Mouse (Mus musculus): ENCODE measurements at regions not wholly inside any gene's neighbourhood (a gene's known extent, or its start where the extent isn't known, plus 50 kb on each side); places are given as distances from the start of the nearest gene placed in this dataset.

DNA sequence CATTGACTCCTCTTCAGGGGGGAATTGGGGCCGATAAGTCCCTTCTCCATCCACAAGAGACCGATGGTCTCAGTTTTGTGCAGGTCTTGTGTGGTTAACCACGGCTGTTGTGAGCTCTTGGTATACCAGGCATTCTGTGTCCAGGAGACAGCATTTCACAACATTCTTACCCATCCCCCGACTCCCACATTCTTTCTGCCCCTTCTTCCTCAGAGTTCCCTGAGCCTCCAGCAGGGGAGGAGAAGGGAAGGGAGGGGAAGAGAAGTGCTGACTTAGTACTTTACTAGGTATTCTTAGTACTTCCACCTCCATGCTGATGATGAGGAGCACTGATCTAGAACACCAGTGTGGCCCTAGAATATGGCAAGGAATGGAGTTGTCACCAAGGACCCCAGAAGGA is 98.4 kb downstream of the Atp23 start:
- no peak for TF ChIP-seq BHLHE40 (IDR thresholded peaks at IDR 0.05; ENCODE audit: borderline replicate concordance, low read depth, low read length)
- no peak for TF ChIP-seq ZNF384 (IDR thresholded peaks at IDR 0.05; ENCODE audit: low read depth, low read length)
- no peak for TF ChIP-seq CHD2 (IDR thresholded peaks at IDR 0.05; ENCODE audit: low read length)
- no peak for TF ChIP-seq JUND (IDR thresholded peaks at IDR 0.05; ENCODE audit: low read depth, low read length)
- TF ChIP-seq CHD1 (IDR thresholded peaks at IDR 0.05; ENCODE audit: low read depth, low read length), result no peak
- TF ChIP-seq POLR2A (IDR thresholded peaks at IDR 0.05; ENCODE audit: control insufficient read depth in 1 of 2, insufficient read depth in 1 of 2, low read depth in 1 of 2, low read length in 2 of 2, poor library complexity in 1 of 2), result no peak
- TF ChIP-seq ETS1 (IDR thresholded peaks at IDR 0.05; ENCODE audit: low read depth, low read length), result no peak
- TF ChIP-seq MYB (IDR thresholded peaks at IDR 0.05; ENCODE audit: low read depth, low read length), result no peak
- TF ChIP-seq ZKSCAN1 (IDR thresholded peaks at IDR 0.05; ENCODE audit: low read depth, low read length), result no peak
- TF ChIP-seq MAX (IDR thresholded peaks at IDR 0.05; ENCODE audit: low read length), result no peak
- TF ChIP-seq NELFE (IDR thresholded peaks at IDR 0.05; ENCODE audit: low read depth, low read length), result no peak
- DNase-seq (ENCODE audit: low read depth, low spot score), result no peak

DNA sequence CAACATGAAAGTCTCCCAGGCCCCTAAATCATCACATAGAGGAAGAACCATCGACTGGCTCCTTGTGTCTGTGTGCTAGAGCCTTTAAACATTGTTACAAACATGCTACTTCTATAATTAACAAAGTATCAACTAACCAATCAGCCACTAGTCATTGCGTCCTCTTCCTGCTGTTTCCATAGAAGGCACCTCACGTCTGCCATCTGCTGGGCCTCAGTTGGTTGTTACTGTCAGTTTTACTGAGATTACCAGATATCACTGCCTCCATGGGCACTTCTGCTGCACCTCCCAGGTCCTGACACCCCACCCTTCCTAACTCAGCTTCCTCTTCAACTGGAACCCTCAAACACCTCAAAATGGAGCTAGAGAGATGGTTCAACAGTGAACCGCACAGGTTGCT is 101.8 kb downstream of the Atp23 start:
- no peak overlapping the region for H3K27ac ChIP-seq (ENCODE audit: control insufficient read depth, low read depth, low read length)
- no peaks in the 10 kb centered on the region for H3K36me3 ChIP-seq (ENCODE audit: control insufficient read depth in 1 of 2, insufficient read depth in 2 of 2, low read length in 2 of 2)
- H3K4me3 ChIP-seq (ENCODE audit: control insufficient read depth in 1 of 2, insufficient read depth in 1 of 2, low read depth in 2 of 2, low read length in 2 of 2), result no peak overlapping the region
- H3K27me3 ChIP-seq (ENCODE audit: control insufficient read depth in 1 of 2, insufficient read depth in 2 of 2, low read length in 2 of 2), result no peaks in the 10 kb centered on the region
- no peaks in the 10 kb centered on the region for H3K4me1 ChIP-seq (ENCODE audit: control insufficient read depth in 1 of 2, insufficient read depth in 2 of 2, low read length in 2 of 2)
- H3K9ac ChIP-seq (ENCODE audit: control insufficient read depth, low read depth, low read length, poor library complexity, severe bottlenecking), result no peak overlapping the region
- no peaks in the 10 kb centered on the region for H3K79me2 ChIP-seq (ENCODE audit: control insufficient read depth, insufficient read depth, low read length, poor library complexity)
- no peaks in the 10 kb centered on the region for H3K9me3 ChIP-seq (replicated peaks; ENCODE audit: insufficient read depth, low read length)
- peak; percentile 5 for DNase-seq (ENCODE audit: low read depth, low spot score)
- TF ChIP-seq SMC3 (IDR thresholded peaks at IDR 0.05; ENCODE audit: low read depth, low read length), result peak; percentile 15; the same call in 1 of the 2 replicates
- TF ChIP-seq JUND (IDR thresholded peaks at IDR 0.05; ENCODE audit: low read depth, low read length), result no peak

More for the DNA sequence above, 98.4 kb downstream of the Atp23 start:
- no peaks in the 10 kb centered on the region for H3K9me3 ChIP-seq (replicated peaks; ENCODE audit: insufficient read depth, low read length)
- no peak overlapping the region for H3K9ac ChIP-seq (ENCODE audit: control insufficient read depth, low read depth, low read length, poor library complexity, severe bottlenecking)
- H3K4me1 ChIP-seq (ENCODE audit: control insufficient read depth in 1 of 2, insufficient read depth in 2 of 2, low read length in 2 of 2), result no peaks in the 10 kb centered on the region
- H3K27me3 ChIP-seq (ENCODE audit: control insufficient read depth in 1 of 2, insufficient read depth in 2 of 2, low read length in 2 of 2), result no peaks in the 10 kb centered on the region
- H3K27ac ChIP-seq (ENCODE audit: control insufficient read depth, low read depth, low read length), result no peak overlapping the region
- H3K4me3 ChIP-seq (ENCODE audit: control insufficient read depth in 1 of 2, insufficient read depth in 1 of 2, low read depth in 2 of 2, low read length in 2 of 2), result no peak overlapping the region
- no peaks in the 10 kb centered on the region for H3K79me2 ChIP-seq (ENCODE audit: control insufficient read depth, insufficient read depth, low read length, poor library complexity)
- H3K36me3 ChIP-seq (ENCODE audit: control insufficient read depth in 1 of 2, insufficient read depth in 2 of 2, low read length in 2 of 2), result no peaks in the 10 kb centered on the region

DNA sequence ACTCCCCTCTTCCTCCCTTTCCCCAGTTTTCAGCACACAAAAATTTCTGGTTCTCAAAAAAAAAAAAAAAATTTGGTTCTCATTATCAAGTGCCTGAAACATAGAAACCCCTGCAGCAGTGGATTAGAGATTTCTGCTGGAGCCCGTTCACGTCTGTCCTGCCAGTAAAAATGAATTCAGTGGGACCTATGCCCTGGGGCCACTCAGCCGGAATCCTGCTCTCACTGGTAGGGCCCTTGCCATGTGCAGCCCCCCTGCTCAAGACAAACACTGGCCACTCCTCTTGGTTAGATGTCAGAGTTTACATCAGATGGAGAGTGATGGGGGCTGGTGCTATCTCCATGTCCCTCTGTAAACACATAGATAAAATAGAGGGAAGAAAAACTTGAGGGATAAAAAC is 108.0 kb downstream of the Atp23 start:
- TF ChIP-seq UBTF (IDR thresholded peaks at IDR 0.05; ENCODE audit: borderline replicate concordance, insufficient read depth, low read depth, low read length) (no peak), HCFC1 (IDR thresholded peaks at IDR 0.05; ENCODE audit: low read depth, low read length) (no peak), ELF1 (IDR thresholded peaks at IDR 0.05; ENCODE audit: low read depth, low read length) (no peak), TBP (IDR thresholded peaks at IDR 0.05; ENCODE audit: low read depth, low read length) (no peak), POLR2A (IDR thresholded peaks at IDR 0.05; ENCODE audit: control insufficient read depth in 1 of 2, insufficient read depth in 1 of 2, low read depth in 1 of 2, low read length in 2 of 2, poor library complexity in 1 of 2) (no peak), RAD21 (IDR thresholded peaks at IDR 0.05; ENCODE audit: low read depth, low read length) (no peak), SIN3A (IDR thresholded peaks at IDR 0.05; ENCODE audit: low read length) (no peak), POLR2AphosphoS2 (IDR thresholded peaks at IDR 0.05; ENCODE audit: low read length) (no peak), ZNF384 (IDR thresholded peaks at IDR 0.05; ENCODE audit: low read depth, low read length) (no peak), ZKSCAN1 (IDR thresholded peaks at IDR 0.05; ENCODE audit: low read depth, low read length) (no peak)
- Histone ChIP-seq H3K36me3 (ENCODE audit: control insufficient read depth in 1 of 2, insufficient read depth in 2 of 2, low read length in 2 of 2) (no peaks in the 10 kb centered on the region), H3K79me2 (ENCODE audit: control insufficient read depth, insufficient read depth, low read length, poor library complexity) (no peaks in the 10 kb centered on the region), H3K9me3 (replicated peaks; ENCODE audit: insufficient read depth, low read length) (no peaks in the 10 kb centered on the region), H3K27ac (ENCODE audit: control insufficient read depth, low read depth, low read length) (no peak overlapping the region), H3K9ac (ENCODE audit: control insufficient read depth, low read depth, low read length, poor library complexity, severe bottlenecking) (no peak overlapping the region), H3K4me3 (ENCODE audit: control insufficient read depth in 1 of 2, insufficient read depth in 1 of 2, low read depth in 2 of 2, low read length in 2 of 2) (no peak overlapping the region), H3K4me1 (ENCODE audit: control insufficient read depth in 1 of 2, insufficient read depth in 2 of 2, low read length in 2 of 2) (no peaks in the 10 kb centered on the region), H3K27me3 (ENCODE audit: control insufficient read depth in 1 of 2, insufficient read depth in 2 of 2, low read length in 2 of 2) (no peaks in the 10 kb centered on the region)
- no peak for DNase-seq (ENCODE audit: low read depth, low spot score)

Data from MEL (cell line).